Mouse (Mus musculus): ENCODE data around the gene Rbl1. TPM values are rescaled to one million over a fixed set of nuclear protein-coding genes. Genes with fewer than 3 reads are reported as not detected.
"Not testable (repeated sequence)": the region's sequence is repeated elsewhere in the genome, so short reads cannot be mapped to it uniquely, and the experiment has no call there.

Gene Rbl1
- polyA plus RNA-seq, 1 experiment: 20.9 TPM

- TF ChIP-seq POLR2A (IDR thresholded peaks at IDR 0.05; ENCODE audit: control insufficient read depth, extremely low read depth, insufficient read depth, low read length, poor library complexity) (no peak), CTCF (IDR thresholded peaks at IDR 0.05; ENCODE audit: borderline replicate concordance, control insufficient read depth, extremely low read depth, insufficient read depth, low read length, poor library complexity) (no peak)
- Histone ChIP-seq H3K36me3 (ENCODE audit: control insufficient read depth, insufficient read depth, low read length) (peaks cover 46% of the 10 kb centered on the region), H3K4me3 (ENCODE audit: control insufficient read depth, insufficient read depth, low read length) (no peak overlapping the region), H3K27ac (ENCODE audit: control insufficient read depth, insufficient read depth, low read length) (no peak overlapping the region), H3K4me1 (replicated peaks; ENCODE audit: control insufficient read depth, insufficient read depth, low read length) (no peaks in the 10 kb centered on the region), H3K27me3 (ENCODE audit: control insufficient read depth, insufficient read depth, low read length) (no peaks in the 10 kb centered on the region)
- DNase-seq: no peak
- WGBS: 97% methylated on average over 6 of the region's 6 CpGs
These were observed 30.8 kb downstream of the Rbl1 start for GRCm38 (mm10) chr2:157173555-157173954.

- no peaks in the 10 kb centered on the region for H3K4me1 ChIP-seq (replicated peaks; ENCODE audit: control insufficient read depth, insufficient read depth, low read length)
- H3K4me3 ChIP-seq (ENCODE audit: control insufficient read depth, insufficient read depth, low read length): no peak overlapping the region
- H3K27me3 ChIP-seq (ENCODE audit: control insufficient read depth, insufficient read depth, low read length): no peaks in the 10 kb centered on the region
- H3K36me3 ChIP-seq (ENCODE audit: control insufficient read depth, insufficient read depth, low read length): peaks cover 46% of the 10 kb centered on the region
- no peak for DNase-seq
- H3K27ac ChIP-seq (ENCODE audit: control insufficient read depth, insufficient read depth, low read length): no peak overlapping the region
- TF ChIP-seq CTCF (IDR thresholded peaks at IDR 0.05; ENCODE audit: borderline replicate concordance, control insufficient read depth, extremely low read depth, insufficient read depth, low read length, poor library complexity): no peak
- TF ChIP-seq POLR2A (IDR thresholded peaks at IDR 0.05; ENCODE audit: control insufficient read depth, extremely low read depth, insufficient read depth, low read length, poor library complexity): no peak
- WGBS: 96% methylated on average over 6 of the region's 6 CpGs
These were observed 31.4 kb downstream of the Rbl1 start for GRCm38 (mm10) chr2:157172984-157173383.

- no peak for DNase-seq
- H3K36me3 ChIP-seq (ENCODE audit: control insufficient read depth, insufficient read depth, low read length): peaks cover 45% of the 10 kb centered on the region
- H3K27me3 ChIP-seq (ENCODE audit: control insufficient read depth, insufficient read depth, low read length): no peaks in the 10 kb centered on the region
- no peak overlapping the region for H3K27ac ChIP-seq (ENCODE audit: control insufficient read depth, insufficient read depth, low read length)
- 96% methylated on average over 6 of the region's 6 CpGs for WGBS
- H3K4me3 ChIP-seq (ENCODE audit: control insufficient read depth, insufficient read depth, low read length): no peak overlapping the region
- no peak for TF ChIP-seq POLR2A (IDR thresholded peaks at IDR 0.05; ENCODE audit: control insufficient read depth, extremely low read depth, insufficient read depth, low read length, poor library complexity)
- TF ChIP-seq CTCF (IDR thresholded peaks at IDR 0.05; ENCODE audit: borderline replicate concordance, control insufficient read depth, extremely low read depth, insufficient read depth, low read length, poor library complexity): no peak
- no peaks in the 10 kb centered on the region for H3K4me1 ChIP-seq (replicated peaks; ENCODE audit: control insufficient read depth, insufficient read depth, low read length)
These were observed 33.7 kb downstream of the Rbl1 start for GRCm38 (mm10) chr2:157170626-157171025.

GRCm38 (mm10) chr2:157170166-157170565 lies 34.2 kb downstream of the Rbl1 start:
- Histone ChIP-seq H3K4me3 (ENCODE audit: control insufficient read depth, insufficient read depth, low read length) (no peak overlapping the region), H3K4me1 (replicated peaks; ENCODE audit: control insufficient read depth, insufficient read depth, low read length) (no peaks in the 10 kb centered on the region), H3K36me3 (ENCODE audit: control insufficient read depth, insufficient read depth, low read length) (peaks cover 40% of the 10 kb centered on the region), H3K27ac (ENCODE audit: control insufficient read depth, insufficient read depth, low read length) (no peak overlapping the region), H3K27me3 (ENCODE audit: control insufficient read depth, insufficient read depth, low read length) (no peaks in the 10 kb centered on the region)
- no peak for DNase-seq
- 92% methylated on average over 5 of the region's 5 CpGs for WGBS
- TF ChIP-seq CTCF (IDR thresholded peaks at IDR 0.05; ENCODE audit: borderline replicate concordance, control insufficient read depth, extremely low read depth, insufficient read depth, low read length, poor library complexity): no peak
- TF ChIP-seq POLR2A (IDR thresholded peaks at IDR 0.05; ENCODE audit: control insufficient read depth, extremely low read depth, insufficient read depth, low read length, poor library complexity): no peak

- Histone ChIP-seq H3K27me3 (ENCODE audit: control insufficient read depth, insufficient read depth, low read length) (no peaks in the 10 kb centered on the region), H3K36me3 (ENCODE audit: control insufficient read depth, insufficient read depth, low read length) (peaks cover 36% of the 10 kb centered on the region), H3K4me1 (replicated peaks; ENCODE audit: control insufficient read depth, insufficient read depth, low read length) (no peaks in the 10 kb centered on the region), H3K27ac (ENCODE audit: control insufficient read depth, insufficient read depth, low read length) (no peak overlapping the region), H3K4me3 (ENCODE audit: control insufficient read depth, insufficient read depth, low read length) (no peak overlapping the region)
- DNase-seq: no peak
- WGBS: 98% methylated on average over 12 of the region's 12 CpGs
- no peak for TF ChIP-seq CTCF (IDR thresholded peaks at IDR 0.05; ENCODE audit: borderline replicate concordance, control insufficient read depth, extremely low read depth, insufficient read depth, low read length, poor library complexity)
- no peak for TF ChIP-seq POLR2A (IDR thresholded peaks at IDR 0.05; ENCODE audit: control insufficient read depth, extremely low read depth, insufficient read depth, low read length, poor library complexity)
These were observed 37.8 kb downstream of the Rbl1 start for GRCm38 (mm10) chr2:157166371-157167080.

- H3K4me1 ChIP-seq (replicated peaks; ENCODE audit: control insufficient read depth, insufficient read depth, low read length); H3K27ac ChIP-seq (ENCODE audit: control insufficient read depth, insufficient read depth, low read length); H3K4me3 ChIP-seq (ENCODE audit: control insufficient read depth, insufficient read depth, low read length); H3K27me3 ChIP-seq (ENCODE audit: control insufficient read depth, insufficient read depth, low read length); DNase-seq: not testable (repeated sequence)
- peaks cover 46% of the 10 kb centered on the region for H3K36me3 ChIP-seq (ENCODE audit: control insufficient read depth, insufficient read depth, low read length)
These were observed 38.8 kb downstream of the Rbl1 start for GRCm38 (mm10) chr2:157165312-157166224.

Measured in thymus, adult 2 months (tissue).